Mouse (Mus musculus) liver, embryonic 14.5 days (tissue): ENCODE data around the gene Eipr1.

Experiments used
- CTCF ChIP-seq: IDR thresholded peaks from 2 replicates; pipeline ENCODE4 v1.5.1; 2016; ENCODE audit warnings: antibody characterized with exemption, low read depth, control low read depth
- EP300 ChIP-seq: IDR thresholded peaks from 2 replicates; pipeline ENCODE4 v1.6.1; 2016; ENCODE audit warnings: antibody characterized with exemption, low read depth

DNA sequence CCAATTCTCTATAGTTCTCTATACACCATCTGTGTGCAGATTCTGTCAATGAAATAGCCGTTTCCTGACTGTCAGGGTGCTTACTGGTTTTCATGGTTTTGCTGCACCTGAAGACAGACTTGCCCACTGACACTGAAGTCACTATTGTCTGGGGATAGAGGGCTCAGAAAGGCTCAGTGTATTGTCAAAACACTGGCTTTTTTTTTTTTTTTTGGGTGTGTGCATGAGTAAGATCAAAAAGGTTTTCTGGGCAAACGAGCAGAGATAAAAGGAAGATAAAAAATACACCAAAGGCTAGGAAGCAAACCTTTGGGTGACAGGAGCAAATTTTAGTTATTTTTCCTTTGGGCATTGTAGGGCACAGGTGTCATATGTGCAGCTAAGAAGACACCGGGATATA lies 16.3 kb upstream of the Eipr1 start:
- TF ChIP-seq CTCF: no peak
- TF ChIP-seq EP300: no peak
